Mouse (Mus musculus) forebrain, embryonic 15.5 days (tissue): ENCODE results near the gene Clp1. TPM values are rescaled to one million over a fixed set of nuclear protein-coding genes. Genes with fewer than 3 reads are reported as not detected.

Source experiments
- microRNA counts: library from miRNA; unstranded; fragments of <30 nt; microRNA quantifications from one replicate; lab custom pipeline; 2016
- microRNA-seq: library from miRNA; unstranded; fragments of <30 nt; microRNA quantifications from one replicate; pipeline ENCODE4, GENCODE M21; 2016
- polyA plus RNA-seq: library from polyadenylated mRNA; unstranded; fragments of >200 nt; fragmentation: Nextera tagmentation; extraction: Ambion mirVana; gene quantifications from 2 replicates; pipeline ENCODE4 v1.2.1, GENCODE M21; 2015

Gene Clp1
- polyA plus RNA-seq, 1 experiment from 2014 or later: 30.4 TPM

MicroRNAs within 50 kb of the gene (microRNA counts, 519-probe panel; counts per million panel counts)
- 4,768 counts per million, percentile 98 among the panel's probes with 10 or more counts for microRNA mmu-miR-130a (lab: Ali Mortazavi, UCI)

Small RNAs within 50 kb of the gene (microRNA-seq; reads per million reads assigned to microRNA genes)
- gene Mir130a: 26,413 reads per million, percentile 98 among the genes with 10 or more reads in this experiment

Other genes starting within 250 kb of the Clp1 start
- 35.7 and 38.1 TPM in 2 replicates for gene Ctnnd1, start 76.6 kb downstream of the Clp1 start, polyA plus RNA-seq
- gene Btbd18, start 68.3 kb downstream of the Clp1 start, polyA plus RNA-seq: 0.36 and 0.41 TPM in 2 replicates
- gene Selenoh, start 56.6 kb downstream of the Clp1 start, polyA plus RNA-seq: 251 and 270 TPM in 2 replicates
- not detected in 2 replicates for gene Gm28635, start 49.3 kb downstream of the Clp1 start, polyA plus RNA-seq
- 51.7 and 54.7 TPM in 2 replicates for gene Med19, start 48.9 kb downstream of the Clp1 start, polyA plus RNA-seq
- 198 and 209 TPM in 2 replicates for gene Tmx2, start 48.2 kb downstream of the Clp1 start, polyA plus RNA-seq
- 19.3 and 19.7 TPM in 2 replicates for gene Zdhhc5, start 12.2 kb downstream of the Clp1 start, polyA plus RNA-seq
- 20.7 and 21.2 TPM in 2 replicates for gene Ypel4, start 6.7 kb upstream of the Clp1 start, polyA plus RNA-seq
- 5.6 TPM in 2 replicates for gene Gm19426, start 16.3 kb upstream of the Clp1 start, polyA plus RNA-seq
- 21.7 and 25.4 TPM in 2 replicates for gene Serping1, start 48.1 kb upstream of the Clp1 start, polyA plus RNA-seq
- 20.4 and 20.9 TPM in 2 replicates for gene Ube2l6, start 71.5 kb upstream of the Clp1 start, polyA plus RNA-seq
- 0.14 TPM in 1 of 2 replicates, not detected in the other for gene Smtnl1, start 95.3 kb upstream of the Clp1 start, polyA plus RNA-seq
- 61.4 and 66.5 TPM in 2 replicates for gene Timm10, start 99.6 kb upstream of the Clp1 start, polyA plus RNA-seq
- 2.5 and 3.4 TPM in 2 replicates for gene Slc43a1, start 111.5 kb upstream of the Clp1 start, polyA plus RNA-seq
- 12.8 and 16.3 TPM in 2 replicates for gene Rtn4rl2, start 159.4 kb upstream of the Clp1 start, polyA plus RNA-seq
- gene Slc43a3, start 209.2 kb upstream of the Clp1 start, polyA plus RNA-seq: 3.8 and 4.2 TPM in 2 replicates